Comparison of ENCODE assay signal across 33 mouse cellular contexts in genomic region chr16:79972146-79972545, GRCm38 (mm10).
DNase-seq lines count a peak whose midpoint lies in the region; ATAC-seq and TF ChIP-seq lines count a peak whose summit lies in the region.
"Had no signal": no experiment of that assay in that cellular context is flagged by ENCODE, and none has a peak within 500 bp of the region (broad histone marks: within the 10 kb centered on the region; RNA-seq: fewer than 3 reads in every experiment).

No protein-coding gene starts in this region.

- ATAC-seq in hindbrain, embryonic 12.5 days (ENCODE audit: low FRiP score) = 0 out of 2 replicates have a peak, but pooled peaks have one; percentile 35
- no peak for ATAC-seq in hindbrain, embryonic 13.5 days (ENCODE audit: low FRiP score)
- ATAC-seq in forebrain, embryonic 16.5 days = peak; percentile 88
- ATAC-seq in midbrain, embryonic 15.5 days (replicated peaks) = peak; percentile 65
- ATAC-seq: inflammation-experienced regulatory T-cells, adult 6 months; liver, embryonic 12.5 days; liver, postnatal 0 days had no signal

- 76% methylated on average over 6 of the region's 6 CpGs for WGBS in hindbrain, embryonic 12.5 days
- 57% methylated on average over 6 of the region's 6 CpGs for WGBS in hindbrain, embryonic 13.5 days
- WGBS in forebrain, embryonic 16.5 days = 37% methylated on average over 6 of the region's 6 CpGs
- 26% methylated on average over 6 of the region's 6 CpGs for WGBS in midbrain, embryonic 15.5 days

- H3K4me1 ChIP-seq in hindbrain, embryonic 12.5 days = no peaks in the 10 kb centered on the region
- H3K4me1 ChIP-seq in hindbrain, embryonic 13.5 days (replicated peaks) = no peaks in the 10 kb centered on the region
- no peaks in the 10 kb centered on the region for H3K4me1 ChIP-seq in forebrain, embryonic 16.5 days (replicated peaks; ENCODE audit: control insufficient read depth, insufficient read depth, low read length)
- no peaks in the 10 kb centered on the region for H3K4me1 ChIP-seq in midbrain, embryonic 15.5 days
- H3K4me1 ChIP-seq: embryonic facial prominence, embryonic 13.5 days; heart, embryonic 10.5 days; heart, embryonic 15.5 days; liver, embryonic 12.5 days; megakaryocyte, embryonic 14.5 days; neural tube, embryonic 15.5 days had no signal

- H3K9me3 ChIP-seq in hindbrain, embryonic 12.5 days (replicated peaks) = no peaks in the 10 kb centered on the region
- H3K9me3 ChIP-seq in hindbrain, embryonic 13.5 days = no peaks in the 10 kb centered on the region
- H3K9me3 ChIP-seq in forebrain, embryonic 16.5 days (ENCODE audit: control insufficient read depth, low read length) = no peaks in the 10 kb centered on the region
- no peaks in the 10 kb centered on the region for H3K9me3 ChIP-seq in midbrain, embryonic 15.5 days
- H3K9me3 ChIP-seq: embryonic facial prominence, embryonic 13.5 days; heart, embryonic 10.5 days; heart, embryonic 15.5 days; liver, embryonic 12.5 days; megakaryocyte, embryonic 14.5 days; neural tube, embryonic 15.5 days had no signal

- no peak overlapping the region for H3K4me3 ChIP-seq in hindbrain, embryonic 12.5 days
- H3K4me3 ChIP-seq in hindbrain, embryonic 13.5 days = no peak overlapping the region
- no peak overlapping the region for H3K4me3 ChIP-seq in forebrain, embryonic 16.5 days (replicated peaks; ENCODE audit: low read length)
- no peak overlapping the region for H3K4me3 ChIP-seq in midbrain, embryonic 15.5 days
- H3K4me3 ChIP-seq: embryonic facial prominence, embryonic 13.5 days; erythroblast, embryonic 14.5 days; heart, embryonic 10.5 days; heart, embryonic 15.5 days; liver, embryonic 12.5 days; megakaryocyte, embryonic 14.5 days; neural tube, embryonic 15.5 days had no signal

- no peak for TF ChIP-seq CTCF in brain, embryonic 14.5 days (IDR thresholded peaks at IDR 0.05; ENCODE audit: borderline replicate concordance, extremely low read depth, insufficient read depth, insufficient read length)

- H3K27me3 ChIP-seq in hindbrain, embryonic 12.5 days = no peaks in the 10 kb centered on the region
- H3K27me3 ChIP-seq in hindbrain, embryonic 13.5 days = no peaks in the 10 kb centered on the region
- H3K27me3 ChIP-seq in forebrain, embryonic 16.5 days (replicated peaks; ENCODE audit: control insufficient read depth, insufficient read depth, low read length) = no peaks in the 10 kb centered on the region
- H3K27me3 ChIP-seq in midbrain, embryonic 15.5 days (replicated peaks) = no peaks in the 10 kb centered on the region
- H3K27me3 ChIP-seq: embryonic facial prominence, embryonic 13.5 days; heart, embryonic 15.5 days; liver, embryonic 12.5 days; megakaryocyte, embryonic 14.5 days; neural tube, embryonic 15.5 days had no signal

- H3K4me2 ChIP-seq in hindbrain, embryonic 12.5 days (replicated peaks) = no peak overlapping the region
- no peak overlapping the region for H3K4me2 ChIP-seq in hindbrain, embryonic 13.5 days
- no peak overlapping the region for H3K4me2 ChIP-seq in forebrain, embryonic 16.5 days (ENCODE audit: low read length)
- no peak overlapping the region for H3K4me2 ChIP-seq in midbrain, embryonic 15.5 days
- H3K4me2 ChIP-seq: embryonic facial prominence, embryonic 13.5 days; heart, embryonic 15.5 days; liver, embryonic 12.5 days; neural tube, embryonic 15.5 days had no signal

- no peaks in the 10 kb centered on the region for H3K36me3 ChIP-seq in hindbrain, embryonic 12.5 days
- no peaks in the 10 kb centered on the region for H3K36me3 ChIP-seq in hindbrain, embryonic 13.5 days
- no peaks in the 10 kb centered on the region for H3K36me3 ChIP-seq in forebrain, embryonic 16.5 days (ENCODE audit: control insufficient read depth, insufficient read depth)
- H3K36me3 ChIP-seq in midbrain, embryonic 15.5 days (replicated peaks) = no peaks in the 10 kb centered on the region
- H3K36me3 ChIP-seq: embryonic facial prominence, embryonic 13.5 days; heart, embryonic 10.5 days; heart, embryonic 15.5 days; liver, embryonic 12.5 days; neural tube, embryonic 15.5 days had no signal

- peak; percentile 79 for DNase-seq in brain, embryonic 14.5 days (ENCODE audit: low read depth)
- DNase-seq in lung, postnatal 25 days (ENCODE audit: low spot score) = no peak
- no peak for DNase-seq in kidney, adult 8-10 months
- DNase-seq: adrenal gland, postnatal 36 days; B cell, adult 2 months; cerebellum, adult 11 months; cerebellum, adult 9-10 months; cerebellum, postnatal 36 days; embryo, embryonic 11 days; gastrocnemius, postnatal 25 days; heart, adult 11 months; kidney, adult 18-20 months; kidney, postnatal 4 days; left cerebral cortex, postnatal 4 days; liver, postnatal 0 days; lung, postnatal 4 days; right cerebral cortex, adult 18-20 months; right cerebral cortex, postnatal 4 days; thymus, adult 18-20 months; thymus, postnatal 36 days had no signal

- no peak overlapping the region for H3K9ac ChIP-seq in hindbrain, embryonic 12.5 days
- no peak overlapping the region for H3K9ac ChIP-seq in hindbrain, embryonic 13.5 days
- no peak overlapping the region for H3K9ac ChIP-seq in forebrain, embryonic 16.5 days (replicated peaks; ENCODE audit: low read depth, low read length)
- no peak overlapping the region for H3K9ac ChIP-seq in midbrain, embryonic 15.5 days
- H3K9ac ChIP-seq: embryonic facial prominence, embryonic 13.5 days; heart, embryonic 15.5 days; liver, embryonic 12.5 days; liver, postnatal 0 days; neural tube, embryonic 15.5 days had no signal

- no peak for TF ChIP-seq POLR2A in brain, embryonic 14.5 days (IDR thresholded peaks at IDR 0.05; ENCODE audit: borderline replicate concordance, extremely low read depth, insufficient read depth, insufficient read length, poor library complexity, severe bottlenecking)

- H3K27ac ChIP-seq in hindbrain, embryonic 12.5 days = no peak overlapping the region
- H3K27ac ChIP-seq in hindbrain, embryonic 13.5 days = no peak overlapping the region
- H3K27ac ChIP-seq in forebrain, embryonic 16.5 days (ENCODE audit: low read length) = no peak overlapping the region
- 0 out of 2 replicates have a peak overlapping the region, but pooled peaks have one; percentile 8 for H3K27ac ChIP-seq in midbrain, embryonic 15.5 days
- H3K27ac ChIP-seq: embryonic facial prominence, embryonic 13.5 days; heart, embryonic 10.5 days; heart, embryonic 15.5 days; liver, embryonic 12.5 days; neural tube, embryonic 15.5 days; stomach, postnatal 0 days had no signal
